Mouse (Mus musculus) G1E (cell line): ENCODE results near the gene Slc25a19.

Source experiments
- CTCF ChIP-seq: IDR thresholded peaks from 2 replicates; pipeline ENCODE4 v1.5.1; 2012; ENCODE audit warnings: low read depth, low read length, inconsistent platforms, mixed read lengths
- GATA1 ChIP-seq: IDR thresholded peaks from 2 replicates; pipeline ENCODE4 v1.6.1; 2012; ENCODE audit warnings: borderline replicate concordance, low read length, inconsistent platforms, mixed read lengths
- POLR2AphosphoS5 ChIP-seq: IDR thresholded peaks from 2 replicates; pipeline ENCODE4 v1.6.1; 2012; ENCODE audit warnings: low read depth, low read length, inconsistent platforms; ENCODE audit not compliant: insufficient replicate concordance

GRCm38 (mm10) chr11:115611173-115611572 is 16.9 kb downstream of the Slc25a19 start:
- TF ChIP-seq CTCF (no peak), POLR2AphosphoS5 (no peak), GATA1 (no peak)
